Mouse (Mus musculus): ENCODE measurements at regions not wholly inside any gene's neighbourhood (a gene's known extent, or its start where the extent isn't known, plus 50 kb on each side); places are given as distances from the start of the nearest gene placed in this dataset.

DNA sequence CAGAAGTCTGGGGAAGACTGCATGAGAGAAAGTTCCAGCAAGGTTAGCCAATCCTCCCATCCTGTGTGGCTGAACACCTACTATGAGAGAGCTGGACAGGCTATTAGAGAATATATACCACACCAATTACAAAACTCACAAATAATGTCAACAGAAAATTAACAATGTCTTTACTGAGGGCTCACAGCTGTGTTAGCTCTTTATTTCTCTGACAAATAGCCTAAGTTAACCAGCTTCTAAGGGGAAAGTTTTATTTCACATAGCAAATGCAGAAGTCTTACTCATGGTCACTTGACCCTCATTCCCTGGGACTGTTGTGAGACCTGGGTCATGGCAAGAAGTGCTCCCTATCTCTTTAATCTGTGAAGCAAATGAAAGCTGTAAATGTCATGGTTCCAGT is 261.0 kb upstream of the Mctp2 start:
- no peak for TF ChIP-seq CTCF (IDR thresholded peaks at IDR 0.05; ENCODE audit: low read depth)
- no peak for TF ChIP-seq EP300 (optimal IDR thresholded peaks at IDR 0.05)
